Mouse (Mus musculus) ES-Bruce4 (cell line): ENCODE results near the gene Plcb4.

Experiments used
- CTCF ChIP-seq: IDR thresholded peaks from one replicate; pipeline ENCODE4 v1.8.1; 2011; ENCODE audit warnings: low read depth, low read length
- EP300 ChIP-seq: IDR thresholded peaks from 2 replicates; pipeline ENCODE4 v1.6.1; 2011; ENCODE audit warnings: low read depth, low read length; ENCODE audit not compliant: insufficient read depth
- POLR2A ChIP-seq: IDR thresholded peaks from one replicate; pipeline ENCODE4 v1.8.1; 2011; ENCODE audit warnings: low read length; ENCODE audit not compliant: insufficient read depth

DNA sequence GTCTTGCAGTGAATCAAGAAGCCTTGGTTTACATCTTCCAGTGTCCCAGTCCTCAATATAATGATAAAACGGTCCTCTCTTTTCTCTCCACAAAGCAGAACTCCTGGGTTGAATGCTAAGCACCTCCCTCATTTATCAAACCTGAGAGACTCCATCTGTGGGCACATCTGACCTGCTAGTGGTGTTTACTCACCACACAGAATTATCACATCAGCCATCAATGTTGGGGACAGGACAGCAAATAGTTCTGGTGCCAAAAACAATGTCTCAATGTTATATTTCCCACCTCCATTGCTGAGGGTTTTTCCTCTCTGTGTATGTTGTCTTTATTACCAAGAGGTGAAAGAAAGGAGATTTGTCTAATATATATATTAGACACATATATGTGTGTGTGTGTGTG is 321.6 kb downstream of the Plcb4 start:
- no peak for TF ChIP-seq EP300
- TF ChIP-seq POLR2A, result no peak
- TF ChIP-seq CTCF, result no peak
